Mouse (Mus musculus) telencephalon, adult 2 months (tissue): ENCODE measurements around the gene Inhbb.

ENCODE experiments used
- DNase-seq: peaks from one replicate; pipeline ENCODE4 v3.0.0-alpha.2; 2011; ENCODE audit warnings: low read depth, low spot score

Gene Inhbb

DNA sequence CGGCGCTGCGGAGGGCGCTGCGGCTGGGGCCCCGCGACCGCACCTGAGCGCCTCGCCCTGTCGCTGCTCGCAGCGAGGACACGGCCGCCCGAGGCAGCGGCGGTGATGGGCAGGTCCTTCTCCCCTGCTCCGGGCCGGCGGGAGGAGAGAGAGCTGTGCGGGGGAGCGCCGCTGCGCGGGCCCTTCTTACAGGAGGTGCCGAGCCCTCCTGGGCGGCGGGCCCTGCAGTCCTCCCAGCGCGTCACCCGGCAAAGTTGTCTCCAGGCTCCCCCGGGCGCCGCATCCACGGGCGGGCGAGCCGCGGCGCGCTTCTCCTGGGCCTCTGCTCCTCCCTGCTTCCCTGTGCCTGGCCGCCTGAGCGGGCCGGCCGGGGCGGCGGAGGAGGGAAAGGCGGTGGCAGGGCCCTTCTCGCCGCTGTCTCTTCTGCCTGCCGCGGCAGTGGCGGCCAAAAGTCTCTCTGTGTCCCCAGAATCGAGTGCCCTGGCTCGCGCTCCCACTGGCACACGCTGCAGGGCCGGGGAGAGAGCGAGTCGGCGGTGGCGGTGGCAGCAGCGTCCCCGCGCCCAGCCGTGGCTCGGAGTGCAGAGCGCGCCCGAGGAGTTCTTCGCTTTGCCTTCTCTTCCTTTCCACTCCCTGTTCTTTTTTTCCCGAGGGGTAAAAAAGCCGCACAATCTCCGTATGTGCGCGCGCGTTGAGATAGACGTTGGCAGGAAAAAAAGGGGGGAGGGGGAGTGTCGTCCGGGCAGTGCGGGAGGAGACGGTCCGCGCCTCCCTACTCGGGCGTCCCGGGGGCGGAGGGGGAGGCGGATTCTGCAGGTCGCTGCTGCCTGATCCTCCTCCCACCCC, at the start of gene Inhbb:
Gene Inhbb, minus strand, starts transcription at position 673 of the 846 bp plus-strand sequence.
- DNase-seq = no peak

DNA sequence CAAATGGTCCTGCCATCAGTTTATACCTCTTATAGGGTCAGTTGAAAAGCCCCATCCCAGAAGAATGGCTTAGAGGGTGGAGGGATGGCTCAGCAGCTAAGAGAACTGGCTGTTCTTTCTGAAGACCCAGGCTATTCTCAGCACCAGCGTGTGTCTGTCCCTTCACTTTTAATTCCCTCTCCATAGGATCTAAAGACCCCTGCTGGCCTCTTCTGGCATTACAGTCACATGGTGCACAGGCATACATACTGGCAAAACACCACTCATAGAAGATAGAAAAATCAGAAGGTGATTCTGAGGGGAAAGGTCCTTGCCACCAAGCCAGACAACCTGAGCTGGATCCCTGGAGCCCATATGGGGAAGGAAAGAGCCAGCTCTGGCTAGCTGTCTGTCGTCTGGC, 41.3 kb upstream of the Inhbb start:
- no peak for DNase-seq

DNA sequence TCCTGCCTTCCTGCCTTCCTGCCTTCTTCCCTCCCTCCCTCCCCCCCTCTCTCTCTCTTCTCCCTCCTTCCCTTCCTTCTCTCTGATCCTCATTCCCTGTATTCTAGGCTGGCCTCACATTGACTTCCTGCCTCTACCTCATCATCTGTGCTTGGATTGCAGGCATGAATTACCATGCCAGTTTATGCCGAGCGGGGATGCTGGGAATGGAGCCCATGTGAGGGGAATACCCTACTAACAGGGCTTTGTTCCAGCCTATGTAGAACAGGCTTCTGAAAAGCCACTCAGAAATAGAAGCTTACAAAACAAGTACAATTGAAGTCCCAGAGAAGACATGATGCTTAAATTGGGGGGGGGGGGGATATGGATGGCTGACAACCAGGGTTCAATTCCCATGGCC, 38.0 kb upstream of the Inhbb start:
- no peak for DNase-seq

DNA sequence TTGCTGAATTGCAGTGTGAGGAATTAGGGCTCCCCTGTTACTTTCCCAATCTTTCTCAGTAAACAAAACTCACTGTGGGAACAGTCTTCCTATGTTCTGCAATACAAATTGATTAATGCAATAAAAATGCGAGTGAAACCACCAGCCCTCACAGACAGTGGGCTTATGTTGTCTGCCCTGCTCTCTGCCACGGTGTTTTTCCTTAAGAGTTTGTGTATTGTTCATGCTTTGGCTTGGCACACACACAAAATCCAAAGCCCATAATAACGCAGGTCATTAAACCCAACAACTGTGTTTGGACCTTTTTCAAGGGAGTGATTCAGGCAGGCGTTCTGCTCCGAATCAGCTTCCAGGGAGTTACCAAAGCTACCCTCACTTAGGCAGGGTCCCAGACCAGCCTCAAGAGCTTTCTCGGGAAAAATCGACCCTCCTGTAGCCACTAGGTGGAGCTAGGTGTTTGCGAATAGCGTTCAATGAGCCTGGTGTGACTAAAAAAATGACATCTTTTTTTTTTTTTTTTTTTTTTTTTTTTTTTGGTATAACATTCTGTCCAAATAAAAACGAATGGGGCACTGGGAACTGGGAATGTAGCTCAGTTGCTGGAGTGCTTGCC, 36.1 kb upstream of the Inhbb start:
- DNase-seq = no peak

DNA sequence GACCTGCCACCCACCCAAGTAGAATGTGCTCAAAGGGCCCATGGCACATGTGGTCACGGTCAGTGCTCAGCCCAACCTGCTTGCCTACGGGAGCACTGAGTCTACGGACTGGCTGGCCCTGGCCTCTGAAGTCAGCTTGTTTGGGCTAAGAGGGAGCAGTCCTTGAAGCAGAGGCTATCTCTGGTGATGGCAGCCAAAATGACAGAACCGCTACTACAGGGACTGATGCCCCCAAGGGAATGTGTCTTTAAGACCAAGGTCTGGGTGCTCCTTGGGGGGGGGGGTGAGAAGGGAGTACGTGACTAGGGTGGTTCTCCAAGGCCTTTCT, 35.4 kb upstream of the Inhbb start:
- no peak for DNase-seq

DNA sequence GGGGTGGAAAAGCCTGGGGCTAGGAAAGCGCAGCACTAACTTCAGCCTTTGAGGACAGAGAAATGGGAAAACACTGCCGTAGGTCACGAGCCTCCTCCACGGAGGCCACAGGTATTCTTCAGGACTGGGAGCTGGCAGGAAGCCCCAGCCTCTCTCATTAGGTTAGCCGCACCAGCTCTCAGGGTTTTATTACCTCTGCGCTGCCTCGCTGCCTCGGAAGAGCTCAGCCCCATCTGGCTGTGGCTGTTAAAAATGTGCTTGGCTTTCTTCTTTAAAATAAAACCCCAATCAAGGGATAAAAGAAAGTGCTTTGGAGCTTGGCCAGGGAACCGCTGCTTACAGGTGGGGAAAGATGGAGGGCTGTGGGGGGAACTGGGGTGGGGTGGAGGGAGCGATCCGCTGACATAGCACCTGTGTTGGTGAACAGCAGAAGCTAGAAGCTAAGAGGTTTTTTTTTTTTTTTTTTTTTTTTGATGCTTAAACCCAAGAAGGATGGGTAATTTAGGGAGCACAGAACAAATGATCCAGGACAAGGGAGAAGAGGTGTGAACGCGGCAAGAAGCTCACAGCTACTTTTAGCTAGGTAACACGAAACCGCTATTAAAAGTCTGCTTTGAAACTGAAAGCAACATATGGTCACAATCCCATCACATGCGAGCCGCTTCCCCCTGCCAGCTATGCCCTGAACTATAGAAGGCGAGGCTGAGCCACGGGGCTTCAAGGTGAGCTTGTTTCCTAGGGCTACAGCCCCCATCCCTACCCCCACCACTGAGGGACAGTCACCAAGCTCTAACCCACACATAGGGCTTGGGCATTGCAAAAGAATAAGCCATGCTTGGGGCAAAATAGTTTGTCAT, 34.9 kb upstream of the Inhbb start:
- DNase-seq = no peak

DNA sequence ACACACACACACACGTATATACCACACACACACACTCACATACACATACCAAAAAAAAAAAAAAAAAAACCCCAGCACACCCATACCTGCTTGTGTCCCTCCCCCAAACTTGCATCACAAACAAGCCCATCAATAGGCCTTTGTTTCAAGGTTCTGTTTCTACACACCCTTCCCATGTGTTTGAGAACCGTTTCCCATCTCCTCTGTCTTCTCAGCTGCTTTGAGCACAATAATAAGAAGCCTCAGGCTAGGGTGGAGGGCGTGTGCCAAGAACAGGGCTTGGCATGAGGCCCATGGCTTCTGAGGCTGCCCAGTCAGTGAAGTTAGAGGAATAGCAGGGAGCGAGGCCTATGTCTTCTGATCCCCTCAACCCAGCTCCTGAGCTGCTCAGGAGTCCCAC, 31.7 kb upstream of the Inhbb start:
- no peak for DNase-seq

DNA sequence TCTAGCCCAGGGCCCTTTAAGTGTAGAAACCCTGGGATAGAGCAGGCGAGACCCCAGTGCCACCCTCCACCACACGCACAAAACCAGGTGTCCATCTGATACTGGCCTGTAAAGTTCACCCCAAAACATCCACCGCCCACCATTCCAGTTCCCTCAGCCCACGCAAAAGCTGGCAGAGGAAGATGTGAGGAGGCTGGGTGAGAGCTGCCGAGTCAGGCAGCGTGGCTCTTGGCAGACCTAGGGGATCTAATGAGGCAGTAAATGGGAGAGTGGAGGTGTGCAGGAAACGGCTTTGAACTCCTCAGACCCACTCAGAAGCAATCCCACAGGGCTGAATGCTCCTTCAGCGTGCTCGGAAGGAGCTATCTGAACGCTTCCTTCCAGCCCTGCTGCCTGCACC, 29.4 kb upstream of the Inhbb start:
- DNase-seq = no peak

DNA sequence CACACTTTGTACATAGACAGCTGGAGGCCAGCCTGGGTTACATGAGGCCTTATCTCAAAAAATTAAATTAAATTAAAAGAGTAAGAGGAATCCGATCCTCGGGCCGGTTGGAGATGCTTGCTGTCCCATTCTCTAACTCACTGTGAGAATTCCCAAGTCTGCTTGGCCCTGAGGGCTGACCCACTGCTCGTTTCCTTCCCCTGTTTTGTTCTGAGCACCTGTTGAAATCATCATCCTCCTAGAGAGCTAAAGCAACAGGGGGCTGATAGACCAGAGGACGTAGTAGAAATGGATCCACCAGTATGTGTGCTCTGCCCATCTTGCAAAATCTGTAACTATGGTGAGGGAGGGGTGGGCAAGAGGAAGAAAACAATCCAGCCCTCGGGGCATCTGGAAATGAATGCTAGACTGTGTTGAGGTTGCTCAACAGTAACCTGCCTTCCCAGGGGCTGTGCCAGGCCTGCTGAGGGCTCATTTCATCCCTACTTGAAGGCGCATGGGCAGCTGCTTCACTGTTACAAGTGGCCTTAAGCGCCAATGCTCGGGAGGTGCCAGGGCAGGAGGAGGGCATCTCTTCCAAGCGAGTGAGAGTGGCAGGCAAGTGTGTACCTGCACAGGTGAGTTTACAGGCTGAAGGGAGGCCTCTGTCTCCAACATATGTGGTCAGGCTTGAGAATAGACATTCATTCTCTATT, 28.8 kb upstream of the Inhbb start:
- DNase-seq = no peak

DNA sequence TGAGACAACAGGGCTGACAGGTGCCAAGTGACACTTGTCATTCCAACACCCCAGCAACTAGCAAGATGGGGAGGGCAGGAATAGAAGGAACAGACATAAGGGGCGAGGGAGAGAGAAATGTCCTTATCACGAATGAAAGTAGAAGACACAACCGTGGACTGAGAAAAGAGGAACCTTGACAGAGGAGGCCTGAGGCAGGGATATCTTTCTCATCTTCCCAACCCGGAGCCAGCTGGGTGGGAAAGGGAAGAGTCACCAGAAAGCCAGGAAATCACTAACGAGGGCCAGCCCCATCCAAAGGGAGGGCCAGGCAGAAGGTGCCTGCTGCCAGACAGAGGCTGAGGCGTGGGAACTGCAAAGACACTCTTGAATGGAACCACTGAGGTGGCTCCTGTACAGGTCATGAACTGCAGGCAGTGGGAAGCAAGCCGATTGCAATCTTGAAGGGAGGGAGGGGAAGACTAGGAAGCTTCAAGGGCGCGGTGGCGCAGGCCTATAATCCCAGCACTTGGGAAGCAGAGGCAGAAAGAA, 24.8 kb upstream of the Inhbb start:
- DNase-seq = no peak

DNA sequence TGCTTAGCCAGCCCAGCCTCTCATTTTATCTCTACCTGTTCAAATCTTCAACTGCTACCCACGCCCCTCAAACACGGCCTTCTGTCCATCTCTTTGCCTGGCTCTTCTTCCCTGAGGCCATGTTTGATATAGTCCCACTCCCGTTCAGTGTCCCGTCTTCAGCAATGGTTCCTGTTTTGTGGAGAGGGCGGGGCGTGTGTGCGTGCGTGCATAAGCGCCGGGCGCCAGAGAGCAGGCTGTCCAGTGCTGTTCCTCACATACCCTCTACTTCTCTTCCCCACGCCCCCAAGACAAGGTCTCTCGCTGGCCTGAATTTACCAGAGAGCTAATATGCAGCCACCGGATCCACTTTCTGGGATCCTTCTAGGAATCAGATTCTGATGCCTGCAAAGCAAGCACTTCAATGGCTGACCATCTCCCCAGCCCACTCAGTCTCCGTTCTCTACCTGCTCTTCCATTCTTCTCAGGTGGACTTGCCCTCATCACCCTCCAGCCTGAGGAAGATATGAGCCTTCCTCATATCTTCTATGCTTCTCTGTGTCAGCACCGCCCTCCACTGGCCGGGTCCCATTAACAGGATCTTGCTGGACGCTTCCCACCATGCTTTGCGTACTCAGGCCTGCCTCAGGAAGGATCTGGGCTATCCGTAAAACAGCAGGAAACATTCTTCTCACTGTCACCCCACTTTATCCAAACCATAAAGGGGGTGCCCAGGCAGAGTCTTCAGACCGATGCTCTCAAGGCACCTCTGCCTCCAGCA, 21.7 kb upstream of the Inhbb start:
- DNase-seq = no peak

DNA sequence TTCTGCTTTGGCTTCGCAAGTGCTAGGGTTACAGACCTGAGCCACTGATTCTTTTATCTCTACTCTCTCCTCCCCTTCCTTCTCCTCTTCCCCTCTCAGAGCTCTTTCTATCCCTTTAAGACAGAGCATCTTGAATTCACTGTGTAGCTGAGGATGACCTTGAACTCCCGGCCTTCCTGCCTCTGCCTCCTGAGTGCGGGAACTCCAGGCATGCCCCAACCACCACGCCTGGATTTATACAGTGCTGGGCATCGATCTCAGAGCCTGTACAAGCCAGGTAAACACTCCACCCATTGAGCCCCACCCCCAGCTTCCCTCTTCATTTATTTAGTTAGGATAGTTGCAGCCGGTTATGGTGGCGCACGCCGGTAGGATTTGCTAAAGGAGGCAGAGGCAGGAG, 20.9 kb upstream of the Inhbb start:
- DNase-seq = no peak

DNA sequence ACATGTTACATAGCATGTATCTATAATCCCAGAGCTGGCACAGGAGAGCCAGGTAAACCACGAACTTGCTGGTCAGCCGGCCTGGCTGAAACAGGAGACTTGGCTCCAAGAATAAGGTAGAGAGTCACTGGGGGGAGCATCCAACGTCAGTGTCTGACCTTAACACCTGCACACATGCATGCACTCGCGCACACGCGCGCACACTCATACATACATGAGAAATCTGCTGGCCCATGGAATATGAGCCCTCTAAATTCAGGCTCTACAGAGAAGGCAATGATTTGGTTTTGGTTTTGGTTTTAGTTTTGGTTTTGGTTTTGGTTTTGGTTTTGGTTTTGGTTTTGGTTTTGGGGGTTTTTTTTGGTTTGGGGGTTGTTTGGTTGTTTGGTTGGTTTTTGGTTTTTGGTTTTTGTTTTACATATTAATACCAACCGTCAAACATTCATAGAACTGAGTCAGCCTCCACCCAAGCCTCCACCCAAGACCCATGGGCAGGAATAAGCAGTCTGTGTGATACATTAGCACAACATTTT, 16.1 kb upstream of the Inhbb start:
- DNase-seq = no peak

DNA sequence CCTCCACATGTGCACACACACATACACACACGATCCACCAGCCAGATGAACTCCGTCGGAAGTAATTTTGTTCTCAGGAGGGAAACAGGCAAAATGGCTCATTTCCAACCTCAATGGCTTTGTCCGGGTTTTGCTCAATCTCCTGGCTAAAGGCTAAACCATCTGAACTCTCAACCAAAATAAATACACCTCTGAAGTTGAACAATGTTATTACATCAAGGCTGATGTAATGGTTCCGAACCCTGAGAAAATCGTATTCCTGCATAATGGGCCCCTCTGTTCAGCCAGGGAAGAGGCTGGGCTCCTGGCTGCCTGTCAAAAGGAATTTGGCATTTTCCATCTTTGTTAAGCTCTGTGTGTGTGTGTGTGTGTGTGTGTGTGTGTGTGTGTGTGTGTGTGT, 15.4 kb upstream of the Inhbb start:
- no peak for DNase-seq

DNA sequence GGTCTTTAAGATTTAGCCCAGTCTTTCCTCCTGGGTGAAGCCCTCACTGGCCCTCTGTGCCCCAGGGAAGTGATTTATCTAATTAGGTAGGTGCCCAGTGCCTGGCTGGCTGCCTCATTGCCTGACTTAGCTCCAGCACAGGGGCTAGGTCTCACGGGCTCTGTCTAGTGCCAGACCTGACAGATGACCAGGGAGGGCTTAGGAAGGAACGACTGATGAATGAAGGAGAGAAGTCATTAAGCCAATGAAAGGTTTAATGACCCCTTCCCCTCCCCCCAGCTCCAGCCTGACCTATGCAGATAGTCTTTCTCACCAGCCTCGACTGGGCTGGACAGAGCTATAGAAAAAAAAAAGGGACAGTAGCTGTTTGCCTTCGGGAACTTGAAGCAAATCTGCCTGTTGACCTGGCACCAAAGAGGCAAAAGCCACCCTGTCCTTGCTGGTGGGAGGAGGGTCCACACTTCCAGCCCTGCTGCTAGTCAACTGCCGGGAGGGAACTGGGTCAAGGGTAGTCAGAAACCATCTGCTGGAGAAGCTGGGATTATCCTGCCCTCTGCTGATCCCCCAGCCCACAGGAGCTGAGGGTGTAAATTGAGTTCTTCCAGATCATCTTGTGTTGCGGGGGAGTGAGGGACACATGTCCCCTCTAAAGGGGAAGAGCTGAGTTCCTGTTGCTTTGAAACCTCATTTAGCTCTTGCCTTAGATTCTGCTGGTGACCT, 2.3 kb upstream of the Inhbb start:
- DNase-seq = no peak

DNA sequence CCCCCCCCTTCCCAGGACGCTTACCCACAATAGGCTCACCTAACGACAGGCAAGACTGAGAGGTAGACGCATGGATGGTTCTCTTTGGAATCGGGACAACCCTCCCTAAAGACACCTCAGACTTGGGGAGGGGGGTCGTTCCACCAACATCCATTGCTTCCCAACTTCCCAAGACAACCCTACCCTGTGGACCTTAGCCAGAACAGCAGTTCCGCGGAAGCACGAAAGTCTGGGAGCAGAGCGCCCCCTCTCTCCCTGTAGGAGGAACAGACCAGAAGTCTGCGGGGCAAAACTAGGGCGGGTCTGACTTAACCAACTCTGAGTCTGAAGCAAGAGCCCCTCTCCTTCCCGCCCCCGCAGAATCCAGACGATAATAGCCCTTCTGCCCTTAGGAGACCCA, 1.5 kb upstream of the Inhbb start:
- DNase-seq = no peak

DNA sequence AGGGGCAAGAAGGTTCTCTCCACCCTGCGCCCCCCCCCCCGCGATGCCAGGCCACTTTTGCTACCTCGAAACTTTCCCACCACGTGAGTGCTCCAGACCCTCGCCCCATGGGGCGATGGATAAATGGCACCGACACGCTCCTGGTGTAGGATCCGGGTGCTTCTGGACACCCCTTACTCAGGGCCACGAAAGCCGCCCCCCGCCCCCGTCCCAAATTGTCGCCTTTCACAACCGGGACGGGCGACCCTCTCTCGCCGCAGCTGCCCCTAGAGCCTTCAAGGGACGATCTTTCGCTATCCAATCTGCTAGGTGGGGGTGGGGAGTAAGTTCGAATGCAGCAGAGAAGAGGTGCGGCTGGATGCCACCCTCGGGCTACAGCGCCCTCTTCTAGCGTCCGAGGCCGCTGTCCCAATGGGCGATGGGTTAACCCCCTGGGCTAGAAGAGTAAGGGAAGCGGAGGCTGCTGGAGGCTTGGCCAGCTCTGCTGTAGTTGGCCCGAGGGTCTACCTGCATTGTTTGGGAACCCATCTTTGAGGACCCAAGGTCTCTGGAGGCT, 490 bp upstream of the Inhbb start:
- no peak for DNase-seq

DNA sequence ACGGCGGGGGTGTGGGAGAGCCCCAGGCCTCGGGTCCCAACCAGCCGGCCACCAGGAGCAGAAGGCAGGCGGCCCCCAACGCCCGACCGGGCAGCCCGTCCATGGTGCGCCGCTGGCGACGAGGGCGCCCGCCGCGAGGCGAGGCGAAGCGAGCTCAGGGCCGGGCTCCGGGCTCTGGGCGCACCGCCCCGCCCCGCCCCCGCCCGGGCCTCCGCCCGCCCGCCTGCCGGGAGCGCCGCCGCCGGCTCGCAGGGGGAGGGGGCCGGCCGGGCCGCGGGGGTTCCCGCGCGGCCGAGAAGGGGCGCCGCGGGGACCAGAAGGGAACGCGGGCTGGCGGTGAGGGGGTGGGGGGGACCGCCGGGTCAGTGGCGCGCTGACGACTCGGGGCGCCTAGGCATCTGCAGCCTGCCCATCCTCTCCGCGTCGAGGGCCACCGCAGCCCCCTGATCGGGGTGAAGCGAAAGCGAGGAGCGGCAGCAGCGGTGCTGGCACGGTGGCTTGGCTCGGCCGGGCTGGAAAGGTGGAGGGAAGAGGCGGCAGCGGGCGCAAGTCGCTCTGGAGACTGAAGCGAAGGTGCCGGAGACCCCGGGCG, 968 bp downstream of the Inhbb start:
- DNase-seq = no peak

DNA sequence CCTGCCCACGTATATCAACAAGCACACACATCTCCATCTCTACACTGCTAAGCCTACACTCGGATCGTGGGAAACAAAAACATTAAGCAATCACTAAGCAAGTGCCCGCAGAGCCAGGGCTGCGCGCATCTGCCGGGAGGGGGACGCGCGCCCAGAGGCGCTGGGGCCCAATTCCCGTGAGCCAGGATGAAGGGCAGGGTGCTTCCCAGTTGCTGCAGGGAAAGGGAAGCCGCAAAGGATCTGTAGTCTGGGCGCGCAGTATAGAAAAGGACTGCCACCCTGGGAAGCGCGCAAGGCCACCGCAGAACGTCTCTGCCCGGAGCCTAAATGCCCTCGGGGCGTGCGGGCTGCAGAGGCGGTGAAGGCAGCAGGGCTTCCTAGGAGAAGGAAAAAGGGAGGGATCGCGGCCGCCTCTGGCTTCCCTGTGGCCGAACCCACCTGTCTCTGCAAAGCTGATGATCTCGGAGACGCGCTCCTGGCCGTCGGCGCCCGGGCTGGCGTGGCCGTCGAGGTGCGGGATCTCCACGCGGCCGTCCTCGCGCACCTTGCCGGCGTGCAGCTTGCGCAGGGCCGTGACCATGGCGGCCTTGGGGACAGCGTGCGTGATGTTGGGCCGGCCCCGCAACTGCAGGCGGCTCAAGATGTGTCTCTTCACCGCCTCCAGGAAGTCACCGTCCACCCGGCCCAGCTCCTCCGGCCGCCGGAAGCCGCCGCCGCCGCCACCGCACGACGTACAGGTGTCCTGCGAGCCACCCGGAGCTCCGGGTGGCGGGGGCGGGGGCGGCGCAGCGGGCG, 1.7 kb downstream of the Inhbb start:
- no peak for DNase-seq
